Mouse (Mus musculus): ENCODE measurements around the gene 1700019N19Rik. TPM values are rescaled to one million over a fixed set of nuclear protein-coding genes. Genes with fewer than 3 reads are reported as not detected.

1700019N19Rik gene
- not detected in 2 replicates for polyA plus RNA-seq (2011; ENCODE audit: insufficient read depth, insufficient read length, low read depth, missing spikeins)

- Histone ChIP-seq H3K27ac (ENCODE audit: insufficient read depth, low read length) (no peak within 1 kb of the TSS), H3K36me3 (ENCODE audit: control insufficient read depth, insufficient read depth, low read length, poor library complexity, severe bottlenecking) (no peaks in the 10 kb centered on the region), H3K27me3 (ENCODE audit: control insufficient read depth, insufficient read depth, low read length, poor library complexity, severe bottlenecking) (no peaks in the 10 kb centered on the region), H3K4me3 (ENCODE audit: low read depth, low read length) (no peak within 1 kb of the TSS), H3K9me3 (replicated peaks; ENCODE audit: control insufficient read depth, insufficient read depth, low read length, poor library complexity, severe bottlenecking) (no peaks in the 10 kb centered on the region), H3K4me1 (ENCODE audit: control insufficient read depth, insufficient read depth, low read length) (no peaks in the 10 kb centered on the region), H3K9ac (ENCODE audit: low read depth, poor library complexity, severe bottlenecking) (no peak within 1 kb of the TSS)
- TF ChIP-seq POLR2A (IDR thresholded peaks at IDR 0.05; ENCODE audit: insufficient read depth, low read length) (no peak), EP300 (IDR thresholded peaks at IDR 0.05; ENCODE audit: insufficient read depth, low read depth, low read length) (no peak), CTCF (IDR thresholded peaks at IDR 0.05; ENCODE audit: low read depth, low read length) (no peak)
Measured at GRCm38 (mm10) chr19:58794284-58794683, at the start of gene 1700019N19Rik. 1700019N19Rik (minus strand) TSS chr19:58794461.

GRCm38 (mm10) chr19:58843606-58844005, 49.3 kb upstream of the 1700019N19Rik start:
- no peak overlapping the region for H3K4me3 ChIP-seq (ENCODE audit: low read depth, low read length)
- TF ChIP-seq CTCF (IDR thresholded peaks at IDR 0.05; ENCODE audit: low read depth, low read length) (no peak), POLR2A (IDR thresholded peaks at IDR 0.05; ENCODE audit: insufficient read depth, low read length) (no peak), EP300 (IDR thresholded peaks at IDR 0.05; ENCODE audit: insufficient read depth, low read depth, low read length) (no peak)
- no peaks in the 10 kb centered on the region for H3K27me3 ChIP-seq (ENCODE audit: control insufficient read depth, insufficient read depth, low read length, poor library complexity, severe bottlenecking)
- H3K9me3 ChIP-seq (replicated peaks; ENCODE audit: control insufficient read depth, insufficient read depth, low read length, poor library complexity, severe bottlenecking) = no peaks in the 10 kb centered on the region
- H3K4me1 ChIP-seq (ENCODE audit: control insufficient read depth, insufficient read depth, low read length) = no peaks in the 10 kb centered on the region
- no peaks in the 10 kb centered on the region for H3K36me3 ChIP-seq (ENCODE audit: control insufficient read depth, insufficient read depth, low read length, poor library complexity, severe bottlenecking)
- no peak overlapping the region for H3K27ac ChIP-seq (ENCODE audit: insufficient read depth, low read length)
- H3K9ac ChIP-seq (ENCODE audit: low read depth, poor library complexity, severe bottlenecking) = no peak overlapping the region

- Histone ChIP-seq H3K36me3 (ENCODE audit: control insufficient read depth, insufficient read depth, low read length, poor library complexity, severe bottlenecking) (no peaks in the 10 kb centered on the region), H3K4me1 (ENCODE audit: control insufficient read depth, insufficient read depth, low read length) (no peaks in the 10 kb centered on the region), H3K27ac (ENCODE audit: insufficient read depth, low read length) (no peak overlapping the region), H3K27me3 (ENCODE audit: control insufficient read depth, insufficient read depth, low read length, poor library complexity, severe bottlenecking) (no peaks in the 10 kb centered on the region), H3K4me3 (ENCODE audit: low read depth, low read length) (no peak overlapping the region), H3K9ac (ENCODE audit: low read depth, poor library complexity, severe bottlenecking) (no peak overlapping the region), H3K9me3 (replicated peaks; ENCODE audit: control insufficient read depth, insufficient read depth, low read length, poor library complexity, severe bottlenecking) (no peaks in the 10 kb centered on the region)
- TF ChIP-seq EP300 (IDR thresholded peaks at IDR 0.05; ENCODE audit: insufficient read depth, low read depth, low read length) (no peak), POLR2A (IDR thresholded peaks at IDR 0.05; ENCODE audit: insufficient read depth, low read length) (no peak), CTCF (IDR thresholded peaks at IDR 0.05; ENCODE audit: low read depth, low read length) (no peak)
Measured at GRCm38 (mm10) chr19:58840721-58841271, 46.5 kb upstream of the 1700019N19Rik start.

- H3K9ac ChIP-seq (ENCODE audit: low read depth, poor library complexity, severe bottlenecking) = no peak overlapping the region
- no peaks in the 10 kb centered on the region for H3K9me3 ChIP-seq (replicated peaks; ENCODE audit: control insufficient read depth, insufficient read depth, low read length, poor library complexity, severe bottlenecking)
- no peaks in the 10 kb centered on the region for H3K4me1 ChIP-seq (ENCODE audit: control insufficient read depth, insufficient read depth, low read length)
- TF ChIP-seq EP300 (IDR thresholded peaks at IDR 0.05; ENCODE audit: insufficient read depth, low read depth, low read length) (no peak), CTCF (IDR thresholded peaks at IDR 0.05; ENCODE audit: low read depth, low read length) (no peak)
- H3K27me3 ChIP-seq (ENCODE audit: control insufficient read depth, insufficient read depth, low read length, poor library complexity, severe bottlenecking) = no peaks in the 10 kb centered on the region
- H3K4me3 ChIP-seq (ENCODE audit: low read depth, low read length) = no peak overlapping the region
- H3K27ac ChIP-seq (ENCODE audit: insufficient read depth, low read length) = no peak overlapping the region
- no peaks in the 10 kb centered on the region for H3K36me3 ChIP-seq (ENCODE audit: control insufficient read depth, insufficient read depth, low read length, poor library complexity, severe bottlenecking)
Measured at GRCm38 (mm10) chr19:58839806-58840205, 45.5 kb upstream of the 1700019N19Rik start.

GRCm38 (mm10) chr19:58839345-58839744, 45.1 kb upstream of the 1700019N19Rik start:
- H3K4me3 ChIP-seq (ENCODE audit: low read depth, low read length) = no peak overlapping the region
- no peaks in the 10 kb centered on the region for H3K9me3 ChIP-seq (replicated peaks; ENCODE audit: control insufficient read depth, insufficient read depth, low read length, poor library complexity, severe bottlenecking)
- H3K4me1 ChIP-seq (ENCODE audit: control insufficient read depth, insufficient read depth, low read length) = no peaks in the 10 kb centered on the region
- H3K36me3 ChIP-seq (ENCODE audit: control insufficient read depth, insufficient read depth, low read length, poor library complexity, severe bottlenecking) = no peaks in the 10 kb centered on the region
- no peak overlapping the region for H3K9ac ChIP-seq (ENCODE audit: low read depth, poor library complexity, severe bottlenecking)
- H3K27me3 ChIP-seq (ENCODE audit: control insufficient read depth, insufficient read depth, low read length, poor library complexity, severe bottlenecking) = no peaks in the 10 kb centered on the region
- H3K27ac ChIP-seq (ENCODE audit: insufficient read depth, low read length) = no peak overlapping the region
- TF ChIP-seq CTCF (IDR thresholded peaks at IDR 0.05; ENCODE audit: low read depth, low read length) = no peak
- no peak for TF ChIP-seq EP300 (IDR thresholded peaks at IDR 0.05; ENCODE audit: insufficient read depth, low read depth, low read length)
- no peak for TF ChIP-seq POLR2A (IDR thresholded peaks at IDR 0.05; ENCODE audit: insufficient read depth, low read length)

GRCm38 (mm10) chr19:58838706-58839105, 44.4 kb upstream of the 1700019N19Rik start:
- Histone ChIP-seq H3K4me3 (ENCODE audit: low read depth, low read length) (no peak overlapping the region), H3K27ac (ENCODE audit: insufficient read depth, low read length) (no peak overlapping the region)

More at GRCm38 (mm10) chr19:58838706-58839105, 44.4 kb upstream of the 1700019N19Rik start:
- Histone ChIP-seq H3K27me3 (ENCODE audit: control insufficient read depth, insufficient read depth, low read length, poor library complexity, severe bottlenecking) (no peaks in the 10 kb centered on the region), H3K9me3 (replicated peaks; ENCODE audit: control insufficient read depth, insufficient read depth, low read length, poor library complexity, severe bottlenecking) (no peaks in the 10 kb centered on the region), H3K36me3 (ENCODE audit: control insufficient read depth, insufficient read depth, low read length, poor library complexity, severe bottlenecking) (no peaks in the 10 kb centered on the region), H3K9ac (ENCODE audit: low read depth, poor library complexity, severe bottlenecking) (no peak overlapping the region), H3K4me1 (ENCODE audit: control insufficient read depth, insufficient read depth, low read length) (no peaks in the 10 kb centered on the region)
- TF ChIP-seq EP300 (IDR thresholded peaks at IDR 0.05; ENCODE audit: insufficient read depth, low read depth, low read length) (no peak), CTCF (IDR thresholded peaks at IDR 0.05; ENCODE audit: low read depth, low read length) (no peak), POLR2A (IDR thresholded peaks at IDR 0.05; ENCODE audit: insufficient read depth, low read length) (no peak)

All from ES-Bruce4 (cell line).